Mouse (Mus musculus): Measurements from ENCODE around the gene Yap1. TPM values are rescaled to one million over a fixed set of nuclear protein-coding genes. Genes with fewer than 3 reads are reported as not detected.

The Yap1 gene
- polyA plus RNA-seq, 1 experiment from 2014 or later: 37.1 TPM

Other genes with a start within 250 kb of the Yap1 start
- 95.3 and 101 TPM in 2 replicates for gene Tmem123, start 240.6 kb downstream of the Yap1 start, polyA plus RNA-seq (2015; fragmentation: Nextera tagmentation; extraction: Ambion mirVana)
- 39.8 and 45.8 TPM in 2 replicates for gene Birc2, start 167.5 kb downstream of the Yap1 start, polyA plus RNA-seq (2015; fragmentation: Nextera tagmentation; extraction: Ambion mirVana)
- 7.3 and 7.4 TPM in 2 replicates for gene Birc3, start 131.4 kb downstream of the Yap1 start, polyA plus RNA-seq (2015; fragmentation: Nextera tagmentation; extraction: Ambion mirVana)
- 13.0 and 14.3 TPM in 2 replicates for gene Cfap300, start 38.2 kb upstream of the Yap1 start, polyA plus RNA-seq (2015; fragmentation: Nextera tagmentation; extraction: Ambion mirVana)
- 2.8 and 4.3 TPM in 2 replicates for gene Cep126, start 129.7 kb upstream of the Yap1 start, polyA plus RNA-seq (2015; fragmentation: Nextera tagmentation; extraction: Ambion mirVana)